Mouse (Mus musculus) frontal cortex, postnatal 14 days (tissue): ENCODE data around the gene Sympk.

Experiments used
- DNase-seq, 2 experiments: peaks; one replicate each; pipeline ENCODE4 v3.0.0; 2022; ENCODE audit warnings: low spot score in 2 of 2

The Sympk gene

GRCm38 (mm10) chr7:19007026-19007977 lies 16.9 kb upstream of the Sympk start:
- peak in 1 of 2 experiments; percentile 11 for DNase-seq

- no peak for DNase-seq
Observed at GRCm38 (mm10) chr7:19010581-19010980, 13.6 kb upstream of the Sympk start.

- no peak for DNase-seq
Observed at GRCm38 (mm10) chr7:19012025-19012621, 12.1 kb upstream of the Sympk start.

- no peak for DNase-seq
Observed at GRCm38 (mm10) chr7:19012882-19013281, 11.3 kb upstream of the Sympk start.

GRCm38 (mm10) chr7:19014452-19014851 lies 9.7 kb upstream of the Sympk start:
- DNase-seq: no peak

GRCm38 (mm10) chr7:19016042-19016441 lies 8.1 kb upstream of the Sympk start:
- DNase-seq: no peak

GRCm38 (mm10) chr7:19017909-19018308 lies 6.3 kb upstream of the Sympk start:
- DNase-seq: no peak

- no peak for DNase-seq
Observed at GRCm38 (mm10) chr7:19021048-19021447, 3.1 kb upstream of the Sympk start.

- DNase-seq: no peak
Observed at GRCm38 (mm10) chr7:19022189-19022958, 1.8 kb upstream of the Sympk start.

GRCm38 (mm10) chr7:19023357-19023814 lies 791 bp upstream of the Sympk start, which contains the start of gene Foxa3:
Gene Foxa3, minus strand, starts transcription at chr7:19023538.
- DNase-seq: no peak

- no peak for DNase-seq
Observed at GRCm38 (mm10) chr7:19024581-19025255, 541 bp downstream of the Sympk start.

GRCm38 (mm10) chr7:19028067-19028466 lies 3.9 kb downstream of the Sympk start:
- no peak for DNase-seq

GRCm38 (mm10) chr7:19029084-19029653 lies 5.0 kb downstream of the Sympk start:
- DNase-seq: no peak

- no peak for DNase-seq
Observed at GRCm38 (mm10) chr7:19031641-19032040, 7.5 kb downstream of the Sympk start.

- no peak for DNase-seq
Observed at GRCm38 (mm10) chr7:19044616-19045015, 20.4 kb downstream of the Sympk start.

GRCm38 (mm10) chr7:19046286-19047069 lies 22.3 kb downstream of the Sympk start:
- DNase-seq: no peak

GRCm38 (mm10) chr7:19048006-19048527 lies 23.9 kb downstream of the Sympk start:
- DNase-seq: no peak

- no peak for DNase-seq
Observed at GRCm38 (mm10) chr7:19049252-19049651, 25.1 kb downstream of the Sympk start.

- DNase-seq: no peak
Observed at GRCm38 (mm10) chr7:19050172-19050571, 26.0 kb downstream of the Sympk start.

- DNase-seq: no peak
Observed at GRCm38 (mm10) chr7:19051161-19051560, 27.0 kb downstream of the Sympk start.
